Mouse (Mus musculus) heart, embryonic 11.5 days (tissue): ENCODE data around the gene Cacna2d1. TPM values are rescaled to one million over a fixed set of nuclear protein-coding genes. Genes with fewer than 3 reads are reported as not detected.

ENCODE experiments used
- ATAC-seq: fragments of 200-750 bp; cut with Nextera tagmentation; replicated peaks from 2 replicates; pipeline ENCODE4 v1.8.0; 2017; ENCODE audit warnings: moderate library complexity; ENCODE audit not compliant: insufficient number of reproducible peaks, low FRiP score, low TSS enrichment
- H3K27ac ChIP-seq: fragments of 300-500 bp; sonication (generic); 2 replicates; pipeline ENCODE4 v1.5.1; 2014; ENCODE audit warnings: mild to moderate bottlenecking, low read depth, low read length
- H3K27me3 ChIP-seq: fragments of 300-500 bp; sonication (generic); 2 replicates; pipeline ENCODE4 v1.6.1; 2014; ENCODE audit warnings: mild to moderate bottlenecking, low read length, mixed read lengths; ENCODE audit not compliant: control insufficient read depth, insufficient read depth
- H3K36me3 ChIP-seq: fragments of 300-500 bp; sonication (generic); 2 replicates; pipeline ENCODE4 v1.6.1; 2014; ENCODE audit warnings: mild to moderate bottlenecking, low read length, moderate library complexity, mixed read lengths; ENCODE audit not compliant: control insufficient read depth, insufficient read depth
- H3K4me1 ChIP-seq: fragments of 300-500 bp; sonication (generic); 2 replicates; pipeline ENCODE4 v1.6.1; 2014; ENCODE audit warnings: low read length; ENCODE audit not compliant: control insufficient read depth, insufficient read depth
- H3K4me2 ChIP-seq: fragments of 300-500 bp; sonication (generic); 2 replicates; pipeline ENCODE4 v1.6.1; 2014; ENCODE audit warnings: mild to moderate bottlenecking, moderate library complexity
- H3K4me3 ChIP-seq: fragments of 300-500 bp; sonication (generic); 2 replicates; pipeline ENCODE4 v1.5.1; 2014; ENCODE audit warnings: low read depth, low read length
- H3K9ac ChIP-seq: fragments of 300-500 bp; sonication (generic); 2 replicates; pipeline ENCODE4 v1.6.1; 2014; ENCODE audit warnings: mild to moderate bottlenecking, low read depth, low read length, moderate library complexity
- H3K9me3 ChIP-seq: fragments of 300-500 bp; sonication (generic); replicated peaks from 2 replicates; pipeline ENCODE4 v1.6.1; 2016; ENCODE audit warnings: low read length; ENCODE audit not compliant: control insufficient read depth
- WGBS: fragments of 180-500 bp; shearing (Covaris S2); extraction: QIAGEN DNeasy Blood & Tissue Kit; methylation state at CpG from one replicate; pipeline ENCODE4 v1.1.7; 2014; ENCODE audit not compliant: insufficient replicate concordance; 5-methylcytosine and 5-hydroxymethylcytosine counted together
- polyA plus RNA-seq: library from polyadenylated mRNA; unstranded; fragments of >200 nt; fragmentation: Nextera tagmentation; extraction: Ambion mirVana; gene quantifications from 2 replicates; pipeline ENCODE4 v1.2.1, GENCODE M21; 2014

Cacna2d1 gene
- polyA plus RNA-seq, 1 experiment from 2014 or later: 17.9 TPM

- Histone ChIP-seq H3K4me1 (no peaks in the 10 kb centered on the region), H3K9me3 (no peaks in the 10 kb centered on the region), H3K9ac (no peak overlapping the region), H3K27me3 (no peaks in the 10 kb centered on the region), H3K27ac (no peak overlapping the region), H3K4me3 (no peak overlapping the region), H3K4me2 (no peak overlapping the region), H3K36me3 (no peaks in the 10 kb centered on the region)
- 91% methylated on average over 8 of the region's 8 CpGs for WGBS
- no peak for ATAC-seq
Measured at GRCm38 (mm10) chr5:16370706-16371105, 436.2 kb downstream of the Cacna2d1 start.

GRCm38 (mm10) chr5:16373966-16374365 lies 439.5 kb downstream of the Cacna2d1 start:
- Histone ChIP-seq H3K9ac (no peak overlapping the region), H3K4me2 (no peak overlapping the region), H3K4me3 (no peak overlapping the region), H3K27ac (no peak overlapping the region), H3K27me3 (no peaks in the 10 kb centered on the region), H3K4me1 (no peaks in the 10 kb centered on the region), H3K9me3 (no peaks in the 10 kb centered on the region), H3K36me3 (no peaks in the 10 kb centered on the region)
- WGBS: 87% methylated on average over 4 of the region's 4 CpGs
- ATAC-seq: no peak

- ATAC-seq: no peak
- 71% methylated on average over 3 of the region's 3 CpGs for WGBS
- Histone ChIP-seq H3K36me3 (no peaks in the 10 kb centered on the region), H3K4me3 (no peak overlapping the region), H3K27ac (no peak overlapping the region), H3K9me3 (no peaks in the 10 kb centered on the region), H3K4me1 (no peaks in the 10 kb centered on the region), H3K27me3 (no peaks in the 10 kb centered on the region), H3K9ac (no peak overlapping the region), H3K4me2 (no peak overlapping the region)
Measured at GRCm38 (mm10) chr5:16376329-16376908, 441.9 kb downstream of the Cacna2d1 start.

- ATAC-seq: no peak
- Histone ChIP-seq H3K36me3 (no peaks in the 10 kb centered on the region), H3K4me3 (no peak overlapping the region), H3K27ac (no peak overlapping the region), H3K4me2 (no peak overlapping the region), H3K9me3 (no peaks in the 10 kb centered on the region), H3K9ac (no peak overlapping the region), H3K4me1 (no peaks in the 10 kb centered on the region), H3K27me3 (no peaks in the 10 kb centered on the region)
- 58% methylated on average over 8 of the region's 8 CpGs for WGBS
Measured at GRCm38 (mm10) chr5:16410011-16410410, 475.5 kb downstream of the Cacna2d1 start.

- no peak overlapping the region for H3K4me2 ChIP-seq
- H3K27ac ChIP-seq: no peak overlapping the region
- H3K36me3 ChIP-seq: no peaks in the 10 kb centered on the region
- ATAC-seq: no peak
- no peaks in the 10 kb centered on the region for H3K9me3 ChIP-seq
- no peaks in the 10 kb centered on the region for H3K4me1 ChIP-seq
- no peak overlapping the region for H3K4me3 ChIP-seq
- no peaks in the 10 kb centered on the region for H3K27me3 ChIP-seq
- no peak overlapping the region for H3K9ac ChIP-seq
Measured at GRCm38 (mm10) chr5:16414693-16415092, 480.2 kb downstream of the Cacna2d1 start.

GRCm38 (mm10) chr5:16417996-16418395 lies 483.5 kb downstream of the Cacna2d1 start:
- no peak overlapping the region for H3K4me3 ChIP-seq
- no peak overlapping the region for H3K9ac ChIP-seq
- no peaks in the 10 kb centered on the region for H3K9me3 ChIP-seq
- ATAC-seq: no peak
- no peaks in the 10 kb centered on the region for H3K27me3 ChIP-seq
- H3K4me2 ChIP-seq: no peak overlapping the region
- no peaks in the 10 kb centered on the region for H3K36me3 ChIP-seq
- H3K27ac ChIP-seq: no peak overlapping the region
- 60% methylated on average over 1 of the region's 1 CpGs for WGBS
- no peaks in the 10 kb centered on the region for H3K4me1 ChIP-seq

- Histone ChIP-seq H3K4me3 (no peak overlapping the region), H3K27ac (no peak overlapping the region), H3K27me3 (no peaks in the 10 kb centered on the region), H3K9ac (no peak overlapping the region), H3K4me1 (no peaks in the 10 kb centered on the region), H3K9me3 (no peaks in the 10 kb centered on the region), H3K4me2 (no peak overlapping the region), H3K36me3 (no peaks in the 10 kb centered on the region)
- ATAC-seq: no peak
- WGBS: 82% methylated on average over 3 of the region's 3 CpGs
Measured at GRCm38 (mm10) chr5:16418504-16418903, 484.0 kb downstream of the Cacna2d1 start.

Other genes with a start within 250 kb of the Cacna2d1 start
- 0.14 TPM in 1 of 2 replicates, not detected in the other for gene Speer4c, start 220.4 kb upstream of the Cacna2d1 start, polyA plus RNA-seq